Mouse (Mus musculus): ENCODE results near the gene Hist1h2be. TPM values are rescaled to one million over a fixed set of nuclear protein-coding genes. Genes with fewer than 3 reads are reported as not detected.
A peak's percentile ranks its signal among the peaks of the same experiment; 100 is the strongest.
"Not testable (repeated sequence)": the region's sequence is repeated elsewhere in the genome, so short reads cannot be mapped to it uniquely, and the experiment has no call there.

Gene Hist1h2be
- total RNA-seq, 2 experiments from 2014 or later, result 6.8 to 7.2 TPM

- peak; percentile 61 to 90 for DNase-seq (ENCODE audit: extremely low spot score in 1 of 2, low spot score in 2 of 2)
- intact Hi-C loops (cut with DNase I), result loop anchor here (10.0 kb wide), 1 partner anchor 199 kb away; the partner anchor contains the start of genes Hist1h2ab, Hist1h3b and Hist1h4b
Measured at GRCm38 (mm10) chr13:23555839-23556416, 65.0 kb downstream of the Hist1h2be start.

GRCm38 (mm10) chr13:23554925-23555838 lies 65.7 kb downstream of the Hist1h2be start:
- peak; percentile 77 to 80 for DNase-seq (ENCODE audit: extremely low spot score in 1 of 2, low spot score in 2 of 2)
- intact Hi-C loops (cut with DNase I), result loop anchor here (10.0 kb wide), 1 partner anchor 200 kb away; the partner anchor contains the start of genes Hist1h2ab, Hist1h3b and Hist1h4b

DNA sequence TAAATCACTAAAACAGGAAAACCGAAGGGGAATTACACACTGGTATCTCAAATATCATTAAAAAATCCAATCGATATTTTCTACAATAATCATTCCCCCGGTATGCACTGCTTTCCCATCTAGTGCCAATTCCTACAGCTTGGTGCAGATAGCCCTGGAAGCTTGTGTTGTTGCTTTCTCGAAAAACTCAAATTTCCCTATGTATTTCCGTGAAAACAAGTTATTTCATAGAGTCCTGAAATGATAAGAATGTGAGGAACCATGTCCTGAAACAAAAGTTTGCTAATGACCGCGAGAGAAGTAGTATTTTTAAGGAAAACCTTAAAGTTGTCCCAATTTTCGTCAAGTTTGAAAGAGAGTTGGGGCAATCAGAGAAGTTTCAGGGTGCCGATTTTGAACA lies 66.5 kb downstream of the Hist1h2be start:
- intact Hi-C loops (cut with DNase I), result loop anchor here (10.0 kb wide), 1 partner anchor 200 kb away; the partner anchor contains the start of genes Hist1h2ab, Hist1h3b and Hist1h4b
- DNase-seq (ENCODE audit: extremely low spot score in 1 of 2, low spot score in 2 of 2), result no peak

DNA sequence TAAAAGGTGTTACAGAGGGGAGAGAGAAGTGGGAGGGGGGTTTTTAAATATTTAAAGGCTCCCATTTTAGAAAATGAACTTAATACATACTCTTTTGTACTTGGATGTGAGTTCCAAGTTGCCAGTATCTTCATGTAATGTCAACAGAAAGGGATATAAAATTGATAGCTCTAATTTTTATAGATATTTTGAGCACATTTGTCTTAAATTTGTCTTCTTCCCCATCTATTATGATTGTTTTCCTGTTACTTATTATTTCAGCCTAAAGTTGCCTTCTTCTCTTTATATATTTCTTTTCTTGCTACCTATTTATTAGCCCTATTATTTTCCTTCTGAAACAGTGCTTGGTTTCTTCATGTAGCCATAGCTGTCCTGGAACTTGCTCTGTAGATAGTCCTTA lies 68.0 kb downstream of the Hist1h2be start, which contains the start of gene Hist1h1d:
Gene Hist1h1d, plus strand, starts transcription at position 301 of the 400 bp plus-strand sequence.
- DNase-seq (ENCODE audit: extremely low spot score in 1 of 2, low spot score in 2 of 2), result no peak
- intact Hi-C loops (cut with DNase I), result loop anchor here (10.0 kb wide), 1 partner anchor 202 kb away; the partner anchor contains the start of genes Hist1h2ab, Hist1h3b and Hist1h4b

DNA sequence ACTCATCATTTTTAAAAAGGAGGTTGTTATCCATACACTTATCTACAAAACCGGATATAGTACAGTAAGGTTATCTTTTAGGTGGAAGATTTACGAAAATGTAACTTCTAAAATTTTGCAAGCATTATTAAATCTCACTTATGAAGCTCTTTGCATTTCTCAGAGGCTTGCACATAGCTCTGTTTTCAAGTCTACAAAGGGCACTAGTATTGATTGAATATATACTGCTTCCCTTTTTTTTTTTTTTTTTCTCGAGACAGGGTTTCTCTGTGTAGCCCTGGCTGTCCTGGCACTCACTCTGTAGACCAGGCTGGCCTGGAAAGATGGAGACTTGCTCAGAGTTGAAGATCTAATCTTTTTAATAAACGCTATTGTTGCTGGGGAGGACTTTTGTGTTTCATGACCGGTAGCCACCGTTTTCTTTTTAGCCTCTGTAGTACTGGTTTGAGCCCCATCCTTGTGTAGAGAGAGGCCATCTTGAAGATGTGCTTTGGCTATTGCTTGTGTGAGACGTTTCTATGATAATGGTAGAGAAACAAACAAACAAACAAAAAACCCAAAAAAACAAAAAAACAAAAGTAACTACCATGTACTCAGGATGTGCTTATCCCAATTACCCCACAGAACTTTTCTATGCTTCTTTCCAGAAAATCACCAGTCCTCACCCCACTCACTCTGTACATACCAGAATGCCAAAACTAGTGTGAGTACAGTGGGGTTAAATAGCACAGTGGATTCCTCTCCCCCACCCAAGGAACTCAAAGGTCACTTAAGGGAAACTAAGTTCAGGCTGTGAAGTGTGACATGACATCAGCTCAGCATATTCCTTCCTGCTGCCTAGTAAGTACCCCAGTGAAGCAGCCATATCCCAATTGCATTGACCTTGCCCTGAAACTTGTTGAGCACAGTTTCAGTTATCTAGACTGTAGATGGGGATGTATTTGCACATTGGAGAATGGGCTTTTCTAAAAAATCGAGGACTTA lies 68.7 kb downstream of the Hist1h2be start:
- no peak for DNase-seq (ENCODE audit: extremely low spot score in 1 of 2, low spot score in 2 of 2)
- intact Hi-C loops (cut with DNase I), result loop anchor here (10.0 kb wide), 1 partner anchor 203 kb away; the partner anchor contains the start of genes Hist1h2ab, Hist1h3b and Hist1h4b

DNA sequence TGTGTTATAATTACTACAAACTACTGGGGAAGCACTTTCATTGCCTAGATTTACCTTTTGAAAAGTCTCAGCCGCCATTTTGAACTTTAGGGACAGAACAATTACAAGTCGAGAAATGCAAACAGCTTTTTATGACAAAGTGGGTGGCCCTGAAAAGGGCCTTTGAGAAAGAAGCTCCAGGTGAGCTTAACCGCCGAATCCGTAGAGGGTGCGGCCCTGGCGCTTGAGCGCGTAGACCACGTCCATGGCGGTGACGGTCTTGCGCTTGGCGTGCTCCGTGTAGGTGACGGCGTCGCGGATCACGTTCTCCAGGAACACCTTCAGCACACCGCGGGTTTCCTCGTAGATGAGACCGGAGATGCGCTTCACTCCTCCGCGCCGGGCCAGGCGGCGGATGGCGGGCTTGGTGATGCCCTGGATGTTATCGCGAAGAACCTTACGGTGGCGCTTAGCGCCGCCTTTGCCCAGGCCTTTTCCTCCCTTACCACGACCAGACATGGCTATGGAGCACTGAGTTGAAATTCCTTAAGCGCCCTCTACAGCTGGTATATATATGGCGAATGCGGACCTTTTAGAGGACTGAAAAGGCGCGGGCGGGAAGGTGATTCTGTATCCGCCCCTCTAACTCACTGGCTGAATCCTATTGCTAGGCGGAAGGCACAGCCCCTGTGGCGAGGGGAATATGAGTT lies 69.6 kb downstream of the Hist1h2be start, which contains the start of gene Hist1h4f:
Gene Hist1h4f, minus strand, starts transcription at position 503 of the 689 bp plus-strand sequence.
- DNase-seq (ENCODE audit: extremely low spot score in 1 of 2, low spot score in 2 of 2), result peak; percentile 90
- intact Hi-C loops (cut with DNase I), result loop anchor here (10.0 kb wide), 1 partner anchor 204 kb away; the partner anchor contains the start of genes Hist1h2ab, Hist1h3b and Hist1h4b

- intact Hi-C loops (cut with DNase I), result loop anchor here (10.0 kb wide), 1 partner anchor 204 kb away; the partner anchor contains the start of genes Hist1h2ab, Hist1h3b and Hist1h4b
- DNase-seq (ENCODE audit: extremely low spot score in 1 of 2, low spot score in 2 of 2), result no peak
Measured at GRCm38 (mm10) chr13:23550761-23551145, 70.2 kb downstream of the Hist1h2be start.

GRCm38 (mm10) chr13:23546694-23547093 lies 74.2 kb downstream of the Hist1h2be start:
- intact Hi-C loops (cut with DNase I), result no loop called here
- DNase-seq (ENCODE audit: extremely low spot score in 1 of 2, low spot score in 2 of 2), result no peak

DNA sequence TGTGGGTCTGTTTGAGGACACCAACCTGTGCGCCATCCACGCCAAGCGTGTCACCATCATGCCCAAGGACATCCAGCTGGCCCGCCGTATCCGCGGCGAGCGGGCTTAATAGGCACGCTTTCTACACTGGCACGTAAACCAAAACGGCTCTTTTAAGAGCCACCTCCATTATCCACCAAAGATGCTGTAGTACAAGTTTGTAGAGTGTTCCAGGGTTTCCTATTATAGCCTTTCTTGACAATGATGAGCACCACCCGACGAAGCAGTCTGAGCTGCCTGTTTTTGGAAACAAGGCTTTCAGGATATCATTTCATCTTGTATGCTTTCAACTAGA lies 76.2 kb downstream of the Hist1h2be start:
- intact Hi-C loops (cut with DNase I); DNase-seq (ENCODE audit: extremely low spot score in 1 of 2, low spot score in 2 of 2): not testable (repeated sequence)

GRCm38 (mm10) chr13:23543965-23544786 lies 76.7 kb downstream of the Hist1h2be start, which contains the start of gene Hist1h3f:
Gene Hist1h3f (plus strand): TSS chr13:23544052.
- intact Hi-C loops (cut with DNase I), result no loop called here
- DNase-seq (ENCODE audit: extremely low spot score in 1 of 2, low spot score in 2 of 2), result peak; percentile 54 to 92

GRCm38 (mm10) chr13:23542999-23543607 lies 77.8 kb downstream of the Hist1h2be start, which contains the start of gene Hist1h2bh:
Gene Hist1h2bh (minus strand): TSS chr13:23543392.
- intact Hi-C loops (cut with DNase I), result not testable (repeated sequence)
- DNase-seq (ENCODE audit: extremely low spot score in 1 of 2, low spot score in 2 of 2), result peak; percentile 17 to 87

DNA sequence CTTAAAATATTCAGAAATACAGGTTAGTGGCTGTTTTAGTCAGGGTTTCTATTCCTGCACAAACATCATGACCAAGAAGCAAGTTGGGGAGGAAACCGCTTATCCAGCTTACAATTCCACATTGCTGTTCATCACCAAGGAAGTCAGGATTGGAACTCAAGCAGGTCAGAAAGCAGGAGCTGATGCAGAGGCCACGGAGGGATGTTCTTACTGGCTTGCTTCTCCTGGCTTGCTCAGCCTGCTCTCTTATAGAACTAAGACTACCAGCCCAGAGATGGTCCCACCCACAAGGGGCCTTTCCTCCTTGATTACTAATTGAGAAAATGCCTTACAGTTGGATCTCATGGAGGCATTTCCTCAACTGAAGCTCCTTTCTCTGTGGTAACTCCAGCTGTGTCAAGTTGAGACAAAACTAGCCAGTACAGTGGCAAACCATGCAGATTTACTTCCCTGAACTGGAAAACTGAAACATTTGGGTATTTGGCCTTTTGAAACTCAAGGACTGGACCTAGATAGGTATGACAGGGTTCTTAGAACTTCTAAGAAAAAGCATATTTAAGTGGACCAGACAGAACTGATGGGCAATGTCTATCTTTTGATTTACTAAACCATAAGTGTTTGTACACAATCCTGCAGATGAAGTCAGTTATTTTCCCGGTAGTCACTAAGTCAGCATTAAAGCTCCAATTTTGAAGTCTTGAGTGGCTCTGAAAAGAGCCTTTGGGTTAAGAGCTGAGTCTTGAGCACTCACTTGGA lies 78.5 kb downstream of the Hist1h2be start:
- intact Hi-C loops (cut with DNase I), result not testable (repeated sequence)

GRCm38 (mm10) chr13:23541497-23541896 lies 79.4 kb downstream of the Hist1h2be start:
- DNase-seq (ENCODE audit: extremely low spot score in 1 of 2, low spot score in 2 of 2), result no peak
- intact Hi-C loops (cut with DNase I), result no loop called here

More for the DNA sequence above, 78.5 kb downstream of the Hist1h2be start:
- DNase-seq (ENCODE audit: extremely low spot score in 1 of 2, low spot score in 2 of 2), result not testable (repeated sequence)

DNA sequence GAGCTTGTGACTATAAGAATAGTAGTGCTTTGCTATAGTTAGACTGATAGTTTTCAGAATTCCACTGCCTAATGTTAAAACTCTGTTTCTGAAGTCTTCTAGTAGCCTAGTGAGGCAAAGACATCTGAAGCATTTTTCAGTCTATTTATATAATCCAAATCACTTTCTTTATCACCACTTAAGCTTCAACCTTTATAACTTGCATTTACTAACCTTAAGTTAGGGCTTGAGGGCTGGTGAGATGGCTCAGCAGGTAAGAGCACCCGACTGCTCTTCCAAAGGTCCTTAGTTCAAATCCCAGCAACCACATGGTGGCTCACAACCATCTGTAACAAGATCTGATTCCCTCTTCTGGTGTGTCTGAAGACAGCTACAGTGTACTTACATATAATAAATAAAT lies 81.1 kb downstream of the Hist1h2be start:
- intact Hi-C loops (cut with DNase I); DNase-seq (ENCODE audit: extremely low spot score in 1 of 2, low spot score in 2 of 2): not testable (repeated sequence)

GRCm38 (mm10) chr13:23538249-23538648 lies 82.7 kb downstream of the Hist1h2be start:
- intact Hi-C loops (cut with DNase I), result no loop called here
- DNase-seq (ENCODE audit: extremely low spot score in 1 of 2, low spot score in 2 of 2), result no peak
